Mouse (Mus musculus) ES-E14 (cell line): ENCODE results near the gene Diras1. TPM values are rescaled to one million over a fixed set of nuclear protein-coding genes. Genes with fewer than 3 reads are reported as not detected.

Experiments used
- DNase-seq: peaks from one replicate; pipeline ENCODE4 v3.0.0-alpha.2; 2013; ENCODE audit warnings: low read depth, low spot score
- H3K27ac ChIP-seq: 2 replicates; pipeline ENCODE4 v1.5.1; 2012; ENCODE audit warnings: low read depth, mild to moderate bottlenecking, low read length, moderate library complexity, mixed read lengths; ENCODE audit not compliant: poor library complexity, insufficient read depth, severe bottlenecking
- H3K36me3 ChIP-seq: 2 replicates; pipeline ENCODE4 v1.6.1; 2012; ENCODE audit warnings: mild to moderate bottlenecking, low read length, moderate library complexity, mixed read lengths; ENCODE audit not compliant: control insufficient read depth, poor library complexity, insufficient read depth, severe bottlenecking
- H3K4me1 ChIP-seq, 2 experiments: fragments of 150-350 bp in 1 of 2; sonication (generic) in 1 of 2; 2 replicates each; pipeline ENCODE4 v1.6.1; 2012; ENCODE audit warnings: low read length in 2 of 2, mild to moderate bottlenecking in 1 of 2, mixed read lengths in 1 of 2; ENCODE audit not compliant: control insufficient read depth in 2 of 2, insufficient read depth in 2 of 2, poor library complexity in 1 of 2
- H3K4me3 ChIP-seq, 2 experiments: fragments of 150-350 bp in 1 of 2; sonication (generic) in 1 of 2; 2 replicates each; pipeline ENCODE4 v1.5.1; 2012; ENCODE audit warnings: low read length in 2 of 2, low read depth in 1 of 2, mild to moderate bottlenecking in 1 of 2, mixed read lengths in 1 of 2; ENCODE audit not compliant: insufficient read depth in 1 of 2, poor library complexity in 1 of 2, severe bottlenecking in 1 of 2
- H3K9ac ChIP-seq: 2 replicates; pipeline ENCODE4 v1.6.1; 2012; ENCODE audit warnings: low read depth, mild to moderate bottlenecking, low read length, mixed read lengths; ENCODE audit not compliant: poor library complexity, insufficient read depth, severe bottlenecking
- H3K9me3 ChIP-seq: fragments of 150-350 bp; sonication (generic); 2 replicates; pipeline ENCODE4 v1.6.1; 2012; ENCODE audit warnings: low read depth, mild to moderate bottlenecking, low read length; ENCODE audit not compliant: control insufficient read depth, insufficient read depth
- CHD2 ChIP-seq: IDR thresholded peaks from 2 replicates; pipeline ENCODE4 v1.6.1; 2014; ENCODE audit warnings: mild to moderate bottlenecking, low read depth, low read length, inconsistent platforms
- HCFC1 ChIP-seq: IDR thresholded peaks from 2 replicates; pipeline ENCODE4 v1.6.1; 2012; ENCODE audit warnings: low read length, inconsistent platforms, borderline replicate concordance; ENCODE audit not compliant: insufficient read depth
- MAFK ChIP-seq: IDR thresholded peaks from 2 replicates; pipeline ENCODE4 v1.6.1; 2014; ENCODE audit warnings: mild to moderate bottlenecking, low read depth, low read length, inconsistent platforms; ENCODE audit not compliant: insufficient read depth
- ZC3H11A ChIP-seq: IDR thresholded peaks from 2 replicates; pipeline ENCODE4 v1.6.1; 2012; ENCODE audit warnings: low read depth, mild to moderate bottlenecking, inconsistent platforms, low read length, borderline replicate concordance
- ZNF384 ChIP-seq: IDR thresholded peaks from 2 replicates; pipeline ENCODE4 v1.6.1; 2012; ENCODE audit warnings: low read depth, low read length, inconsistent platforms
- in situ Hi-C, 2 experiments: fragments of 600-800 bp; cut with MboI; formaldehyde crosslinking; loops; one replicate each; pipeline ENCODE4 v1.15.1; 2025; ENCODE audit warnings: low sequenced_read_pairs in 2 of 2, inconsistent platforms in 1 of 2; ENCODE audit not compliant: unreplicated experiment in 2 of 2
- total RNA-seq: library from RNA; depleted of rRNA; stranded (reverse); fragments of 300-350 nt; gene quantifications from 2 replicates; pipeline ENCODE4 v1.2.3, GENCODE M21; 2012; rRNA removed

Diras1 gene
- total RNA-seq, 1 experiment: 1.1 TPM

GRCm38 (mm10) chr10:80972071-80972987 is 53.1 kb downstream of the Diras1 start:
- Histone ChIP-seq H3K4me3 (no peak overlapping the region), H3K9ac (no peak overlapping the region), H3K27ac (no peak overlapping the region), H3K36me3 (no peaks in the 10 kb centered on the region), H3K4me1 (no peaks in the 10 kb centered on the region), H3K9me3 (no peaks in the 10 kb centered on the region)
- TF ChIP-seq MAFK: no peak
- TF ChIP-seq CHD2: no peak
- no peak for TF ChIP-seq ZNF384
- in situ Hi-C loops: no loop called here
- DNase-seq: no peak

GRCm38 (mm10) chr10:80971533-80971932 is 53.9 kb downstream of the Diras1 start:
- in situ Hi-C loops: no loop called here
- Histone ChIP-seq H3K4me3 (no peak overlapping the region), H3K27ac (no peak overlapping the region), H3K9me3 (no peaks in the 10 kb centered on the region), H3K9ac (no peak overlapping the region), H3K4me1 (peaks cover 0 to 2% of the 10 kb centered on the region in 2 experiments; a peak in 1 of 4 replicates), H3K36me3 (no peaks in the 10 kb centered on the region)
- DNase-seq: no peak
- TF ChIP-seq HCFC1 (no peak), MAFK (no peak), CHD2 (no peak), ZNF384 (no peak), ZC3H11A (no peak)

- in situ Hi-C loops: no loop called here
- Histone ChIP-seq H3K4me1 (peaks cover 0 to 6% of the 10 kb centered on the region in 2 experiments; a peak in 1 of 4 replicates), H3K36me3 (no peaks in the 10 kb centered on the region)
These were observed 55.3 kb downstream of the Diras1 start for GRCm38 (mm10) chr10:80970159-80970558.

More at GRCm38 (mm10) chr10:80970159-80970558, 55.3 kb downstream of the Diras1 start:
- no peak overlapping the region for H3K4me3 ChIP-seq
- DNase-seq: no peak
- H3K27ac ChIP-seq: no peak overlapping the region
- H3K9me3 ChIP-seq: no peaks in the 10 kb centered on the region
- TF ChIP-seq ZNF384 (no peak), CHD2 (no peak), HCFC1 (no peak), ZC3H11A (no peak), MAFK (no peak)
- H3K9ac ChIP-seq: no peak overlapping the region

Other genes with a start within 250 kb of the Diras1 start
- gene Sf3a2, start 227.5 kb downstream of the Diras1 start, total RNA-seq: 31.4 and 39.6 TPM in 2 replicates
- 77.2 and 87.1 TPM in 2 replicates for gene Plekhj1, start 227.0 kb downstream of the Diras1 start, total RNA-seq
- gene Amh, start 220.4 kb downstream of the Diras1 start, total RNA-seq: 1.0 and 1.9 TPM in 2 replicates
- 0.67 and 1.0 TPM in 2 replicates for gene Jsrp1, start 212.2 kb downstream of the Diras1 start, total RNA-seq
- gene Oaz1, start 199.0 kb downstream of the Diras1 start, total RNA-seq: 823 and 1,116 TPM in 2 replicates
- gene Lingo3, start 181.6 kb downstream of the Diras1 start, total RNA-seq: 2.4 and 6.9 TPM in 2 replicates
- 385 and 464 TPM in 2 replicates for gene Lsm7, start 170.5 kb downstream of the Diras1 start, total RNA-seq
- gene Sppl2b, start 170.4 kb downstream of the Diras1 start, total RNA-seq: 38.9 and 66.1 TPM in 2 replicates
- gene Tmprss9, start 153.8 kb downstream of the Diras1 start, total RNA-seq: 0.26 TPM in 1 of 2 replicates, not detected in the other
- 219 and 244 TPM in 2 replicates for gene Timm13, start 124.7 kb downstream of the Diras1 start, total RNA-seq
- gene Lmnb2, start 107.4 kb downstream of the Diras1 start, total RNA-seq: 66.5 and 88.2 TPM in 2 replicates
- 26.4 and 36.0 TPM in 2 replicates for gene Gadd45b, start 95.6 kb downstream of the Diras1 start, total RNA-seq
- 0.79 and 0.94 TPM in 2 replicates for gene Gng7, start 10.7 kb downstream of the Diras1 start, total RNA-seq
- gene Slc39a3, start 11.8 kb upstream of the Diras1 start, total RNA-seq: 12.6 and 13.1 TPM in 2 replicates
- gene Sgta, start 34.5 kb upstream of the Diras1 start, total RNA-seq: 113 and 116 TPM in 2 replicates
- gene Thop1, start 44.4 kb upstream of the Diras1 start, total RNA-seq: 155 and 174 TPM in 2 replicates
- gene Creb3l3, start 73.2 kb upstream of the Diras1 start, total RNA-seq: 0.94 and 2.2 TPM in 2 replicates
- 115 and 121 TPM in 2 replicates for gene Map2k2, start 80.3 kb upstream of the Diras1 start, total RNA-seq
- gene Zbtb7a, start 109.6 kb upstream of the Diras1 start, total RNA-seq: 15.7 and 30.1 TPM in 2 replicates
- 37.8 and 50.7 TPM in 2 replicates for gene Pias4, start 142.3 kb upstream of the Diras1 start, total RNA-seq
- 2,093 and 2,486 TPM in 2 replicates for gene Eef2, start 151.0 kb upstream of the Diras1 start, total RNA-seq
- gene Dapk3, start 157.3 kb upstream of the Diras1 start, total RNA-seq: 65.1 and 66.4 TPM in 2 replicates
- gene 4930442H23Rik, start 158.2 kb upstream of the Diras1 start, total RNA-seq: 0.54 and 0.79 TPM in 2 replicates
- gene Nmrk2, start 176.4 kb upstream of the Diras1 start, total RNA-seq: not detected in 2 replicates
- gene Atcay, start 205.2 kb upstream of the Diras1 start, total RNA-seq: 4.1 and 5.5 TPM in 2 replicates
- gene Zfr2, start 207.5 kb upstream of the Diras1 start, total RNA-seq: 0.67 and 4.7 TPM in 2 replicates
- 0.85 and 5.0 TPM in 2 replicates for gene Matk, start 227.3 kb upstream of the Diras1 start, total RNA-seq
- gene Mrpl54, start 241.3 kb upstream of the Diras1 start, total RNA-seq: 114 and 138 TPM in 2 replicates
- gene Apba3, start 241.3 kb upstream of the Diras1 start, total RNA-seq: 72.3 and 90.2 TPM in 2 replicates